Mouse (Mus musculus): Measurements from ENCODE around the gene Nkain1.

Gene Nkain1

DNA sequence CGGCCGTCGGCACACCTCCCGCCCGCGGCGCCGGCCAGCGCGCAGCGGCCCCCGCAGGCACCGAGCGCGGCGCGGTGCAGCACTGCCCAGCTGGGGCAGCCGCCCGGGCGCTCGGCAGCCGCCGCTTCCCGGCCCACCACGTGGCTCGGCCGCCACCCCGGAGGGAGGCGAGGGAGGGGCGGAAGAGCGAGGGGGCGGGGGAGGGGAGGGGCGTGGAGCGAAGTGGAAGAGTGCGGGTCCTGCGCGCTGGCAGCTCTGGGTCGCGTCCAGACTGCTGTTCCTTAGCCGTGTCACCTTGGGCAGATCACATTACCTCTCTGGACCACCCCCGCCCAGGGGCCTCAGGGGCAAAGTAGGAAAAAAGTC lies at the start of gene Nkain1:
Gene Nkain1 (minus strand): TSS at position 126 of the 366 bp plus-strand sequence.
- DNase-seq (ENCODE audit: extremely low read depth, low read depth, low spot score): no peak

DNA sequence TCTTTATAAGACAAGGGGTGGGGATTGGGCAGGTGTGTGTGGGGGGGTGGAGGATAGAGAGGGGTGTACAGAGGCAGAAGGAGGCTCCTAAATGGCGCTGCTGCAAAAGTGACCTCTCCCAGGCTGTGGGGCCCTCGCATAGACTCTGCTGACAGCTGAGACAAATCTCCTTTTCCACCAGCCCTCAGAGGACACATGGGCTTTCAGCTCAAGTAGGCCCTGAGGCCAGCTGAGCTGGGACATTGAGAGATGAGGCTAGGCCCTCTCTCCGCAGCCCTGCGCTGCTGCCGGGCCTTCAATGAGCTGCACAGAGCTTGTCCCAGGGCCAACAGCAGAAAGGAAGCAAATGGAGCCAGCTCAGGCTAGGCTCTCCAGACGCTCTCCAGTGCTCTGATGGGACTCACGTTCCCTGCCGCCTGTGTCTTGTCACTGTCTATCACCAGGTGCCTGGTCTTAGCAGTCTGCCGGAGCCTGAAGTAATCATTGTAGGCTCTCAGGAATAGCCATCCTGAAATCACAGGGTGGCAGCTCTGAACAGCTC lies 4.8 kb upstream of the Nkain1 start:
- no peak for DNase-seq (ENCODE audit: extremely low read depth, low read depth, low spot score)

DNA sequence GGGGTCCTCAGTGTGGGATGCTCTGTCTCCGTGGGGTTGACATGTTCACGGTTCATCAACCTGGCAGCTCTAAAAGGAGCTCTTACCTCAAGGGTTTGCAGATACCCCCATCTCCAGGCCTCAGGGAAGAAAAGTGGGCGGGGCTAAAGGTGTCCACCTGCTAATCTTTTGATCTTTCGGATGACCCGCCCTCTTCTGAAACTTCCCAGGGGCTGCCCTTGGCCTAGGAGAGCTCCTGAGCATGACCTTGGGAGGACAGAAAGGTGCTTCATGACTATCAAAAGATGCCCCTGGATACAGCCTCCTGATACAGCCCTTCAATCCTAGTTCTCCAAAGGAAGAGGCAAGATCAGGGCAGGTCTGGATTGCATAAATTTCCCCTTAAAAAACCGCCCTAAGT lies 3.1 kb upstream of the Nkain1 start:
- DNase-seq (ENCODE audit: extremely low read depth, low read depth, low spot score): no peak

DNA sequence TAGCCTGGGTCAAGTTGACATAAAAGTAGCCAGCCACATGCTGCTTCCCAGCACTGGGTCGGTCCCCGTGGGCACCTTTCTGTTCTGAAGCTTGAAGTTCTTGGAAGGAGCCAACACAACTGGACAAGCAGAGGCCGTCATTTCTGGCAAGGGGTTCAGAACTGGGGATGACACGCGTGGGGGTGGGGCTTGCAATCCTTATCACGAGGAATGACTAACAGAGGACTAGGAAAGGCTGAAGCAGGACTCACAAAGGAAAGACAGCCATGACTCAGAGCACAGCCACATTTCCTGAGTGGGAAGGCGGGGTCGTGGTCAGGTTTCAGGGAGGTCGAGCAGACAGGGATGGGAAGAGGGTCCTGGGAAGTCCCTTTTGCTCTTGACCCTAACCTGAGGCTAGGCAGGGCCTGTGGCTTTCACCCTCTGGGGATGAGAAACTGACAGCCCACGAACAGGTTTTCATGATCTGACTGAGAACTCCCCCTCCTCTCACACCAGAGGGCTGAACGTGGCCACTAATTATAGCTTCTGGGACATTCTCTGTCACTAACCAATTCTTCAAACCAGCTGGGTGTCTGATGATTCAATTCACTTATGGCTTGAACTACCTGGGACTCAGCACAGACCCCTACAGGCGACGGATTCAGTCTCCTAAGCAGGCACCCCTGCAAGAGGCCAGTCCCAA lies 2.4 kb upstream of the Nkain1 start:
- no peak for DNase-seq (ENCODE audit: extremely low read depth, low read depth, low spot score)

DNA sequence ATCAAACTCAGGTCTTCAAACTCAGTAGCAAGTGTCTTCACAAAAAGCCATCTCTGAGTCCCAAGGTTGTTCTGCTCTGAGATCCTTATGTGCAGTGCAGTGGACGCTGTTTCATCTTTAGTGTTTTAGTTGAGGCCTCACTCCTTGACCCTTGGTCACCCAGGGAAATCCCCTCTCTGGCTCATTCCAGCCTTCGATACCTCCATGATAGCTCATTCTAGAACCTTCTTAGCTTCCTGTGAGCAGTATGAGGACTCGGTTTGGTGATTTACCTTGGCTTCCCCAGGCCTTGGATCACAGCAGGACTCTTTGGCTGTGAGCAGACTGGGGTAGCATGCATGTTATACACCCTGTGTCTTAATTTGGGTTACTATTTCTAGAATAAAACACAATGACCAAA lies 1.6 kb upstream of the Nkain1 start:
- DNase-seq (ENCODE audit: extremely low read depth, low read depth, low spot score): no peak

DNA sequence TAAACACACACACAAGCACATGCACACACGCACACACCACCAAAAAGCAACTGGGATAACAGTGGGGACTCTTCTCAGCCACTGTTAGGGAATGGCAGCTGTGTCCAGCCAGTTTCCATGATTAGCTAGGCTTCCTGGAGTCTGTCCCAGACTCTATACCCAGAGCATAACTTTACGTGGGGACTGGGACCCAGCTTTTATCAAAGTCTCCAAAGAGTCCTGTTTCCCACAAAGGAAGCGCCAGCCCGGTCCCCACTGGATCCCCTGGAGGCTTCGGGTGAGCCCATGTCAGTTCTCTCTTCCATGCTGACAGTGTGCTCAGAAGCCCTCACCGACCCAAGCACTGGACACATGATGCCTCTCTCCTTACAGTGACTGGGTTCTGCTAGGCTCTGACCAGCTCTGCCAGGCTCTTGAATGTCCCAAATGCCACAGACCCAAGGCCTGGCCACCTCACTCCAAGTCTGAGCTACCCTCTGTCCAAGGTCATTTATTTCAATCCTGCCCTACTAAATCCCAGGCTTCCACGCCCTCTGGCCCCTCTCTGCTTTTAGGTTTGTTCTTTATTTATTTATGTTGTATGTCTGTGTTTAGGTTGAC lies 988 bp upstream of the Nkain1 start:
- no peak for DNase-seq (ENCODE audit: extremely low read depth, low read depth, low spot score)

DNA sequence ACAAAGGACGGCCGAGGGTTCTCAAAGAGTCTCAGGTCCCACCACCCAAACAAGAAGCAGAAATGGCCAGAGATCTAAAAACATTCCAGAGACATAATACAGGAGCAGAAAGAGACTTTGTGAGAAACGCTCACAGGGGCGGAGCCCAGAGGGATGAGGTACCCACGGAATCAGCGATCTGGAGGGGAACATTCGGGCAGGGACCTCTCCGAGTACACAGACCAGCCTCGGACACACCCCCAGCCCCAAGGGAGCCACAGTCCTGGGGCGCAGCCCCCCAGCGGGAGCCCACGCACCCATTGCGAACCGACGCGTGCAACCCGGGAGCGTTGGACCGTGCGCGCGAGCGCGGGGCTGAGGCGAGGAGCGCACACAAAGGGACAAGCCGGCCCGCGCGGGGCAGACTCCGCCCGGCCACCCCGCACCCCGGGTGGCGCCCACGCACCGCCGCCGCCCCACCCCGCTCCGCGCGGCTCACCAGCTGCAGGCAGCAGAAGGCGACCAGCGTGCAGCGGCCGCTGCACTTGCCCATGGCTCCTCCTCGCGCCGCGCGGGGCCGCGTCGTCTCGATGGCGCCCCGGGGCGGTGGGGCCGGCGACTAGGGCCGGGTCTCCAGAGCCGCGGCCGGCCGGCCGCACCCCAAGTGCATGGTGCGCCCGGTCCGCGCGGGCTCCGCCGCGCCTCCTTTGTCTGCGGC lies 474 bp downstream of the Nkain1 start:
- DNase-seq (ENCODE audit: extremely low read depth, low read depth, low spot score): no peak

DNA sequence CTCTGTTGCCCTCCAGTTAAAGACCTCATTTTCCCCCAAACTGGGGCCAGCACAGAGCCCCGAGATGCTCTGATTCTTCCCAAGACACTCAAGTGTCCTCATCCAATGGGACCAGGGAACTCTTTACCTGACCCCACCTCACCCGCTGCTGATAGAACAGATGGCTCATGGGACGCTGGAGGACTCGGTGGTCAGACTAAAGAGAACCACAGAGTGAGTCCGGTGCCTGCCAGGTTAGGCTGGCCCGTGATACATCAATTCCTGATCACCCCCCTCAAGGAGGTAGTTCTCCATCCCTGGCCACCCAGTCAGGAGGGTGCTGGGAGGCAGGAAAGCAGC lies 992 bp downstream of the Nkain1 start:
- no peak for DNase-seq (ENCODE audit: extremely low read depth, low read depth, low spot score)

DNA sequence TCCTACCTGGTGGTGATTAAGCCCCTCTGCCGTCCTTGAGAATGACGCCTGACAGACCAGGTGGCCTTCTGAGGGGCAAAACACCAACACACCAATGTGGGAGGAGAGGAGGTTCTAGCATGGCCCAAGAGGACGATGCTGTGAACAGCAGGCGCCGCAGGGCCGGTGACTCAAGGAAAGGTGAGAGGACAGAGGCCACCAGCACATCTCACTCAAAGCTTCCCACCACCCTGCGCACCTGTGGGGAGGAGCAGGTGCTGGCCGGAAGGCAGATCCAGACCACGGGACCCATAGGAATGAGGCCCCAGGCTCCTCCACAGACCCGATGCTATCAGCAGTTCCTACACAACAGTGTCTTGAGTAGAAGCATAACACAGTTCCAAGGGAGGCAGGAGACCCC lies 1.4 kb downstream of the Nkain1 start:
- DNase-seq (ENCODE audit: extremely low read depth, low read depth, low spot score): no peak

DNA sequence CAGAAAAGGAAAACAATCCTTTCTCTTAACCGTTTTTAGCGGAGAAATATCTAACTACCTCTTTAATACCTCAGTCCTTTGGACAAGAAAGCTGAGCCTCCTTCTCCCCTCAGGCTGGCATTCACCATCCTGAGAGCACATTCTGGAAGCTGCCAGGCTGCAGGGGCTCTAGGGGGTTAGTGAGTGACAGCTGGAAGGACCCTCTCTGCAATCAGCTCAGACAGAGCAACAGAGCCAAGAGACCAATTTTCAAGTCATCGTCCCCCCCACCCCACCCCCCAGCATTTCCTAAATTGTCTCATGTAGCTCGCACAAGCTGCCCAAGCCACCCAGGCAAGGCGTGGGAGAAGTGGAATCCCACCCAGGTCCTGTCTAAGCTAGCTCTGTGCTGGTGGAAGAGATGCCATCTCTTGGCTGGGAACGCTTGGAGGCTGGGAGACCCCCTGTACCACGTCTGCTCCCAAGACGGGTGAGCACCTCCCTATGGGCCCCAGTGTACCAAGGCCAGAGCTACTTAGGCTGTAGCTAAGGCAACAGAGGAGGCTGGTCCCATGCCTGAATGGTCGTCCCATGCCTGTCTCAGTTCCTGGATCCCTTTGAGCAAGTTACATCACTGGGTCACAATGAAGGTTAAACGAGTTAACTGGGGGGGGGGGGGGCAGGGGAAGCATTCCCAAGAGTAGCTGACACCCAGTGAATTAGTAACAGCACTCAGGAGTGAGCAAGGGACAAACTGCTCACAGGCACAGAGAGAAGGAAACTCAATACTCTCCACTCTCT lies 2.8 kb downstream of the Nkain1 start:
- DNase-seq (ENCODE audit: extremely low read depth, low read depth, low spot score): no peak

DNA sequence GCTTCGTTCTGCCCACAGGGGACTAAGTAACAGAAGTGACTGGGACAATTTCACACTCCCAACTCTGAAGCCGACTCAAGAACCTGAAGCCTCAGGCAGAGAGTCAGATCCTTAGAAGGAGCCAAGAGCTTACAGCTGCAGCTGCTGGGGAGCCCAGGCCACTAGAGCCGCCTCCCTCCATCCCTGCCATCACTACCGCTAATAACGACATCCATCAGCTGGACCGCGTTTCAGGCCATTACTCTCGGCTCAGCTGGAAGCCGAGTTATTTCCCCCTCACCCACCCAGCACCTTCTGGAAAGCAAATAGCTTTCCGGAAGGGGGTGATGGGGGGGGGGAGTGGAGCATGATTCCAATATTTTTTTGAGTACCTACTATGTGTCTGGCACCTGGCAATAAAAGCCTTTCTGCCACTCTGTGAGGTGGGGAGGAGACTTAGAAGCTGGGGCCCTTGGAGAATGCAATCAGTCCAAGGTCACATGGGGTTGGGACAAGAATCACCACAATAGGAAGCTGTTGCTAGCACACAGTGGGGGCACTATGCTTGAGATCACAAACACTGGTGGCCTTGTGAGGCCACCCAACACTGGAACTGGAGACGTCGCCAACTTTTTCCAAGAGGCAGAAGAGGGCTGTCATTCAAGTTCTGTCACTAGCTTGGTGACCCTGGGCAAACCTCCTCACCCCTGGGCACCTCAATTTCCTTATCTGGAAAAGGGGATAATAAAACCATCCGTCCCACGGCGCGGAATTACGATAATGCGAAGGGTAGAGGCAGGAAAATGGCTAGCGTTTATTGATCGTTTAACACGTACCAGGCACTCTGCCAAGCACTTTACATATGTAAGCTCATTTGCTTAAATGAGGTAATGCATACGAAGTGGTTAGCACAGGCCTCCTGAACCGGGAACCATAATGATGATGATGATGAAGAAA lies 5.7 kb downstream of the Nkain1 start:
- no peak for DNase-seq (ENCODE audit: extremely low read depth, low read depth, low spot score)

DNA sequence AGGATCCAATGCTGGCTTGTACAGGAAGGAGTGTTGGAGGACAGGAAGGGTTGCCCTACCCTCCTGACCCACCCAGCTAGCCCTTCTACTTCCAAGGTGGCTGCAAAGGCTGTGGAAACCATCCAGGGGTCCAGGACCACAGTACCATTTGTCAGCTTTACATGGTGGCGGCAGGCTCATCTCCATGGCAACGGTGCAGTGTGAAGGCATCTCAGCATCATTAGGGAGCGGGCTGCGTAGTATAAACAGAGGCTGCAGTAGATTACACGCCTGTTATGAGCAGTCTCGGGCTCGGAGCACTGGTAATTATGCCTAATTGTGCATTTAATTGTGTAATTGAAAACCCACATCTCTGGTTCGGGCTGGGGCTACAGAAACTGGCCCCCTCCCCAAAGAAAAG lies 10.2 kb downstream of the Nkain1 start:
- no peak for DNase-seq (ENCODE audit: extremely low read depth, low read depth, low spot score)

DNA sequence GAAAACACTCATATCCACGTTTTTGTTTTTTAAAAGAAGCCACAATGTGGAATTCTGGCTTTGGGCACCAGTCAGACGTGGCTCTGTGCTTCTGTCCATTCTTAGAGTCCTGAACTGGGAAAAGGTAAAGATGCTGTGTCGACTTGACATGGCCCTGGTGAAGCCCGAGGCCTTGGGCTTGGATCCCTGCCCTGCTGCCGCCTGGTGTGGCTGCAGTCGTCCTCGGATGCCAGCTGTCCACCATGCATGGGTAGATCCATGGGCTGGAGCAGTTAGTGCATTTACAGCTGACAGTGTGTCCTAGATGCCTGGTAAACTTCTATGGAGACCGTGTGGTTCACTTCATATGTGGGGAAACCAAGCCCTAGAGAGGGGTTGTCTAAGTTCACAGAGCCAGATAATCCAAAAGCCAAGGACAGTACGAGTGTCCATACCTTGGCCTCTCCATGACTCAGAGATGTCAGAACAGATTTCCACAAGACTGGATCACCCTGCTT lies 10.7 kb downstream of the Nkain1 start:
- no peak for DNase-seq (ENCODE audit: extremely low read depth, low read depth, low spot score)

DNA sequence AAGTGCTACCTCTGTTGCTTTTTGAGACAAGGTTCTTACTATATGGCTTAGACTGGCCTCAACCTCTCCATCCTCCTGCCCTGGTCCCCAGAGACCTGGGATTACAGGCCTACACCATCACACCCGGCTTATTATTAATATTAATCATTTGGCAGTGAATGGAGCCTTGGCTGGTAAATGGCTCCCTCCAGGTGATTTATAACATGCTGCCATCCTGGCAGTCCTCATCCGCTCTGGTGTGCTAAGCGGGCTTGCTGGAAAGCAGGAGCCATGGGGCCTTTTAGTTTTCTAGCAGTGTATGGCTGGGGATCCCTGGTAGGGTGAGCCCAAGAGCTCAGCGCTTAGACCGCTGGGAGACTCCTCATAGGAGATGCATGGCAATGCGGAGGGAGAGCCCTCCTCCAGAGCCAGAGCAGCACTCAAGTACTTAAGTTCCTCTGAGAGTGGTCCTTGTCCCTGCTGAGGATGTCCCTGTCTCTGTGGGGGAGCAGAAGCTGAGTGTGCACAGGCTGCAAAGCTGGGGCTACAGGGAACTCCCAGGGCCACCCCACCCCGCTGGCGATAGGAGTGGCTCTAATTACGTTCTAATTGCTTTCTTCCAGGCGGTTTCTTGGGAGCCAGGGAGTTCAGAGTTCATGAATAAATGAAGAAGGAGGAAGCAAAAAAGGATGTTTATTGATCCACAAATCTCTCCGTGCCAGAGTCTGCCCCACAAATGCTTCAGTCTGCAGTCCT lies 13.2 kb downstream of the Nkain1 start:
- DNase-seq (ENCODE audit: extremely low read depth, low read depth, low spot score): no peak

DNA sequence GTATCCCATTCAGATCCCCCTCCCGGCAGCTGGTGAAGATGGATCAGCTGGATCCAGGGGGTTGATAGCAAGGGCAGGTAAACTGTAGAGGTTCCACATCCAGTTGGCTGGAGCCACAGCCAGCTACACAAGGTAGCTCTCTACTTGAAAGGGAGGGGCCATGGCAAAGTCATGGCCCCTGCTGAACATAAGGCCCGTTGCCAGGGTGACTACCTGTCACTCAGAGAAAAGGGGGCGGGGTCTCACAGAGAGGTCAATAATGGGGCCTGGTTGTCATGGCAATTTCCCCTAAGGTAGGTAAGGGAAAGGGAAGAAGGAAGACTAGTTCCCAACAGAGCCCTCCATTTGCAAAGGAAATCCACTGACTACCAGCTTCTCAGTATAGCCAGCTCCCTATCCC lies 14.8 kb downstream of the Nkain1 start:
- DNase-seq (ENCODE audit: extremely low read depth, low read depth, low spot score): no peak

DNA sequence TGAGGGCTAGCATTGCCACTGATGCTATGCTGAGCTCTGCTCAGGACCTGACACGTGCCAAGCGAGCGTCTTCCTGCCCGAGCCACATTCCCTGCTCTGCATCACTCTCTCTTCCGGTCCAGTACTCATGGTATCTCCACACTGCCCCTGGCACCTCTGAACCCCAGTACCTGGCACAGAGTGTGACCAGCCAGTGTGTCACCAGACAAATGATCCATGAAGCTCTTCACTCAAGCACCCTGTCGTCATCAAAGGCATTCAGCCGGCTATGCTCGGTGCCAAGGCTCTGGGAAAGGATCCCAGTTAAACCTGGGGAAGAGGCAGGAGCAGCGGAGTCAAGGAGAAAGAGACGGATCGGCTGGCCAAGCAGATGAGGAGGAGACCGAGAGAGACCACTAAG lies 16.1 kb downstream of the Nkain1 start:
- DNase-seq (ENCODE audit: extremely low read depth, low read depth, low spot score): no peak

DNA sequence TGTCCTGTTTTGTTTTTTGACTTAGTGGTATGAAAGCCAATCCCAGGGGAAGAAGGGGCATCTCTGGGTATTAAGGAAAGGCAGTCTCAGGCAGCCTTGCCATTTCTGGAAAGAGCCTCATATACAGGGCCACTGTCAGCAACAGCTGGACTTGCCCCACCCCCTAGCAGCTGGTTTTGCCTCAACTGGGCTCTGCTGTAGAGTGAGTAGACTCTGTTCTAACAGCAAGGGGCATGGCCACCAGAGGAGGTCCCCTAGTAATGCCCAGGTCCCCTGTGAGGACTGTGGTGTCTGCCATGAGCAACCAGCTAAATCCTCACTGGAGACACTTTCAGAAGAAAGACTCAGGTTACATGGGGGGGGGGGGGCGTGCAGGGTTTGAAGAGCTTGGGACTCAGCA lies 17.0 kb downstream of the Nkain1 start:
- DNase-seq (ENCODE audit: extremely low read depth, low read depth, low spot score): no peak

DNA sequence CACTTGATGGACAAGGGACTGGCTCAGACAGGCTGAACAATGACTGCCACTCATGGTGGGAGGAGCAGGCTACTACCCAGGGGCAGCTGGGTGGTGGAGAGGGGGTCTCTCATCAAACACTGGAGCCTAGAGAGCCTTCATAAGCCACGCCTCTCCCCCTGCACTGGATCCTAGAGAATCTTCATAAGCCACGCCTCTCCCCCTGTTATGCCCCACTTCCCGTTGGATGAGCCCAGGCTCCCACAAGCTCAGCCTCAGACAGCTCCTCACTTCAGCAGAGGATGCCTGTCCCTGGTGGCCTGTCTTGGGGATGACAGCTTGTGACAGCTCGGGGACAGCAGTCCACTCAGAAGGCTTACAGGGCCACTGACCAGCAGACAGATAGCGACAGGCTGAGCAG lies 17.7 kb downstream of the Nkain1 start:
- no peak for DNase-seq (ENCODE audit: extremely low read depth, low read depth, low spot score)

DNA sequence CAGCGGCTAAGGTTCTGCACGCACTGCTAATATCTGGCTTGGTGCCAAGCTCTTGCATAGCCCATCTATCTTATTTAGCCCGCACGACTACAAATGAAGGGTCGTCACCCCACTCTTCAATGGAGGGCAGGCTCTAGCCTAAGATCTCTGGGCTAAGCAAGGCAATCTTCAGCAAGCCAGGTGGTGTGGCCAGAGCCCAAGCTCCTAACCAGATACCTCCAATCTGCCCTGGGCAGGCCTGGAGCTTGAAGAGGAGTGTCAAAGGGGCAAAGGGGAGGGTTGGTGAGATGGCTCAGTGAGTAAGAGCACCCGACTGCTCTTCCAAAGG lies 20.9 kb downstream of the Nkain1 start:
- no peak for DNase-seq (ENCODE audit: extremely low read depth, low read depth, low spot score)

Measured in fat pad, adult 2 months (tissue).